Mouse (Mus musculus): Measurements from ENCODE around the gene Pgpep1.

DNA sequence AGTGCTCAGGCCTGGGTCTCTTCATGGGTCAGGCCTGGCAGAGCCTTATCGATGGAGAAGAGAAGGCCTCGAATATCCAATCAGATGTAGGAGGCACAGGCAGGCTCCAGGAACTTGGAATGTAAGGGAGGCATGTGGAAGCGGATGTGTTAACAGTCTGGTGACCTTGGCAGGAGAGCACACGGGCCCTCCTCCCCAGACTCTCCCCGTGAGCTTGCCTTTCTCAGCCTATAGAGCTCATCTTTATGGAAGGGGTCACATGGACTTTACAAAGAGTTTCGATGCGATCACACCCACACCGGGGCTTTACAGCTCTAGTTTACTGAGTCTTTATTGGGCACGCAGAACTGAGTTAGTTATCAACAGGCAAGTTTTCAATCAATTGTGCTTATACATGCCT lies 21.4 kb downstream of the Pgpep1 start:
- TF ChIP-seq CTCF (IDR thresholded peaks at IDR 0.05; ENCODE audit: control insufficient read depth, insufficient read depth, low read length) (no peak), POLR2A (IDR thresholded peaks at IDR 0.05; ENCODE audit: borderline replicate concordance, control insufficient read depth, low read depth, low read length) (no peak)

All from bone marrow, adult 2 months (tissue).